Mouse (Mus musculus): ENCODE results near the gene Tstd1. TPM values are rescaled to one million over a fixed set of nuclear protein-coding genes. Genes with fewer than 3 reads are reported as not detected.

Tstd1 gene
- polyA plus RNA-seq, 1 experiment, result 79.7 TPM

- Histone ChIP-seq H3K36me3 (ENCODE audit: control insufficient read depth, insufficient read depth, low read length) (no peaks in the 10 kb centered on the region), H3K27me3 (replicated peaks; ENCODE audit: control insufficient read depth, insufficient read depth, low read length) (no peaks in the 10 kb centered on the region), H3K4me1 (ENCODE audit: control insufficient read depth, insufficient read depth, low read length) (peaks cover 23% of the 10 kb centered on the region), H3K4me3 (ENCODE audit: insufficient read depth, low read depth, low read length) (peak overlapping the region; percentile 18; the same call in 1 of the 2 replicates), H3K27ac (ENCODE audit: insufficient read depth, low read depth, low read length) (peak overlapping the region; percentile 92)
- 33% methylated on average over 7 of the region's 7 CpGs for WGBS
- TF ChIP-seq POLR2A (IDR thresholded peaks at IDR 0.05; ENCODE audit: low read depth, low read length) (no peak), CTCF (conservative IDR thresholded peaks at IDR 0.05; ENCODE audit: insufficient read depth, insufficient read length, low read depth, low read length) (no peak)
- peak; percentile 70 for DNase-seq
Observed at GRCm38 (mm10) chr1:171441466-171442412, 23.1 kb downstream of the Tstd1 start.

GRCm38 (mm10) chr1:171442413-171442760 lies 23.7 kb downstream of the Tstd1 start:
- TF ChIP-seq POLR2A (IDR thresholded peaks at IDR 0.05; ENCODE audit: low read depth, low read length) (no peak), CTCF (conservative IDR thresholded peaks at IDR 0.05; ENCODE audit: insufficient read depth, insufficient read length, low read depth, low read length) (no peak)
- peak overlapping the region; percentile 92 for H3K27ac ChIP-seq (ENCODE audit: insufficient read depth, low read depth, low read length)
- peak overlapping the region; percentile 18; the same call in 1 of the 2 replicates for H3K4me3 ChIP-seq (ENCODE audit: insufficient read depth, low read depth, low read length)
- H3K27me3 ChIP-seq (replicated peaks; ENCODE audit: control insufficient read depth, insufficient read depth, low read length), result no peaks in the 10 kb centered on the region
- DNase-seq, result peak; percentile 70
- H3K36me3 ChIP-seq (ENCODE audit: control insufficient read depth, insufficient read depth, low read length), result no peaks in the 10 kb centered on the region
- WGBS, result 41% methylated on average over 8 of the region's 8 CpGs
- H3K4me1 ChIP-seq (ENCODE audit: control insufficient read depth, insufficient read depth, low read length), result peaks cover 23% of the 10 kb centered on the region

DNA sequence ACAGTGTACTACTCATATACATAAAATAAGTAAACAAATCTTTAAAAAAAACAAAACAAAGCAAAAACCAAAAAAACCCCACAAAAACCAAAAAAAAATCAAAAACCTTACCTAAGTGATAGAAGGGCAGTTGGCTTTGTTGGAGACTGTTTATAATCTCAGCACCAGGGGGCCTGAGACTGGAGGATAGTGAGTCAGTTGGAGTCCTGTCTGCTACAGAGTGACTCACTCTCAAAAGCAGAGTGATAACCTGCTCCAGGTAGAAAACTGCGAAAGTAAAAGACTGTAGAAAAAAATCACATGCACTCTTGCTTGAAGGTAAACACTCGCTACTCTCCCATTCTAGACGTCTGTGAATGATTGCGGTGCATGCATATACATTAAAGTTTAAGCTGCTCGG lies 26.4 kb downstream of the Tstd1 start:
- no peak overlapping the region for H3K4me3 ChIP-seq (ENCODE audit: insufficient read depth, low read depth, low read length)
- no peak overlapping the region for H3K27ac ChIP-seq (ENCODE audit: insufficient read depth, low read depth, low read length)
- no peaks in the 10 kb centered on the region for H3K27me3 ChIP-seq (replicated peaks; ENCODE audit: control insufficient read depth, insufficient read depth, low read length)
- H3K4me1 ChIP-seq (ENCODE audit: control insufficient read depth, insufficient read depth, low read length), result peaks cover 23% of the 10 kb centered on the region
- no peak for DNase-seq
- WGBS, result 74% methylated on average over 5 of the region's 5 CpGs
- no peaks in the 10 kb centered on the region for H3K36me3 ChIP-seq (ENCODE audit: control insufficient read depth, insufficient read depth, low read length)
- TF ChIP-seq POLR2A (IDR thresholded peaks at IDR 0.05; ENCODE audit: low read depth, low read length) (no peak), CTCF (conservative IDR thresholded peaks at IDR 0.05; ENCODE audit: insufficient read depth, insufficient read length, low read depth, low read length) (no peak)

GRCm38 (mm10) chr1:171446854-171447253 lies 28.2 kb downstream of the Tstd1 start:
- WGBS, result 50% methylated on average over 7 of the region's 7 CpGs
- H3K36me3 ChIP-seq (ENCODE audit: control insufficient read depth, insufficient read depth, low read length), result no peaks in the 10 kb centered on the region
- H3K4me3 ChIP-seq (ENCODE audit: insufficient read depth, low read depth, low read length), result no peak overlapping the region
- H3K4me1 ChIP-seq (ENCODE audit: control insufficient read depth, insufficient read depth, low read length), result peaks cover 9% of the 10 kb centered on the region
- no peak for DNase-seq
- no peak overlapping the region for H3K27ac ChIP-seq (ENCODE audit: insufficient read depth, low read depth, low read length)
- H3K27me3 ChIP-seq (replicated peaks; ENCODE audit: control insufficient read depth, insufficient read depth, low read length), result no peaks in the 10 kb centered on the region
- no peak for TF ChIP-seq CTCF (conservative IDR thresholded peaks at IDR 0.05; ENCODE audit: insufficient read depth, insufficient read length, low read depth, low read length)
- no peak for TF ChIP-seq POLR2A (IDR thresholded peaks at IDR 0.05; ENCODE audit: low read depth, low read length)

- Histone ChIP-seq H3K4me3 (ENCODE audit: insufficient read depth, low read depth, low read length) (peak overlapping the region; percentile 10; the same call in 1 of the 2 replicates), H3K27ac (ENCODE audit: insufficient read depth, low read depth, low read length) (peak overlapping the region; percentile 0; the same call in 1 of the 2 replicates), H3K27me3 (replicated peaks; ENCODE audit: control insufficient read depth, insufficient read depth, low read length) (no peaks in the 10 kb centered on the region), H3K36me3 (ENCODE audit: control insufficient read depth, insufficient read depth, low read length) (no peaks in the 10 kb centered on the region), H3K4me1 (ENCODE audit: control insufficient read depth, insufficient read depth, low read length) (peaks cover 6% of the 10 kb centered on the region)
- no peak for DNase-seq
- WGBS, result 18% methylated on average over 10 of the region's 10 CpGs
- TF ChIP-seq POLR2A (IDR thresholded peaks at IDR 0.05; ENCODE audit: low read depth, low read length) (no peak), CTCF (conservative IDR thresholded peaks at IDR 0.05; ENCODE audit: insufficient read depth, insufficient read length, low read depth, low read length) (no peak)
Observed at GRCm38 (mm10) chr1:171447692-171448091, 29.0 kb downstream of the Tstd1 start.

DNA sequence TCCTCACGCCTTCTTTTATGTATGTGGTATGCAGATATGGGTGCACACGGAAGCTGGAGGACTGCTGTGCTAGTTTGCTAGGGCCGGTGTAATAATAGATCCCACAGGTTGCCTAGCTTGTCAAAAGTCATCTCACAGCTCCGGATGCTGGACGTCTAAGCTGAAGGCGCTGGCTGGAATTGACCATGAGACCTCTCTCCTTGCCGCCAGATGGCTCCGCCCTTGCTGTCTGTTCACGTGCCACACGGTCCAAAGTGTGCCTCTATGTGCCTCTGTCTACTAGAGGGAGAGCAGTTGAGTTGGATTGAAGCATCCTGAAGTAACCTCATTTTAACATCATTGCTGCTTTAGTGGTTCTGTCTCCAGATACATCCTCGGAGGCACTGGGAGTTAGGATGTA lies 31.4 kb downstream of the Tstd1 start:
- no peak for TF ChIP-seq CTCF (conservative IDR thresholded peaks at IDR 0.05; ENCODE audit: insufficient read depth, insufficient read length, low read depth, low read length)
- TF ChIP-seq POLR2A (IDR thresholded peaks at IDR 0.05; ENCODE audit: low read depth, low read length), result no peak
- Histone ChIP-seq H3K27ac (ENCODE audit: insufficient read depth, low read depth, low read length) (no peak overlapping the region), H3K27me3 (replicated peaks; ENCODE audit: control insufficient read depth, insufficient read depth, low read length) (no peaks in the 10 kb centered on the region)

DNA sequence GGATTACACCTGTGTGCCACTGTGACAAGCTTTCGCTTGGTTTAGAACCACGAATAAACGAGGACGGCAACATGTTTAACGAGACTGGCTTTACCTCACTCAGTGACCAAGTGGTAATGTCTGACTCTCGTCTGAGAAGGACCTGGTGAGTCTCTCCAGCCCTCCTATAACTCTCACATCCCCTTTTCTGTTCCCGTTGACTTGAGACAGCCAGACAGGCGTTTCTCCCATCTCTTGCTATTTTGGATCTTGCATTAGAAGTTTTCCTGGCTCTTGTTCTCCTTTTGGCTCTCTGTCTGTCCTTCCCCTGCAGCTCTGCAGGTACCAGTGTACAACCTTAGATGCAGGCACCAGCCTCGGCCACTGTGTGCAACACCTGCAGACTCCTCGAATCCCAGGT lies 32.3 kb downstream of the Tstd1 start:
- no peaks in the 10 kb centered on the region for H3K36me3 ChIP-seq (ENCODE audit: control insufficient read depth, insufficient read depth, low read length)
- no peak for DNase-seq
- H3K27ac ChIP-seq (ENCODE audit: insufficient read depth, low read depth, low read length), result no peak overlapping the region
- no peak overlapping the region for H3K4me3 ChIP-seq (ENCODE audit: insufficient read depth, low read depth, low read length)
- no peak for TF ChIP-seq POLR2A (IDR thresholded peaks at IDR 0.05; ENCODE audit: low read depth, low read length)
- no peak for TF ChIP-seq CTCF (conservative IDR thresholded peaks at IDR 0.05; ENCODE audit: insufficient read depth, insufficient read length, low read depth, low read length)
- H3K4me1 ChIP-seq (ENCODE audit: control insufficient read depth, insufficient read depth, low read length), result peaks cover 9% of the 10 kb centered on the region
- no peaks in the 10 kb centered on the region for H3K27me3 ChIP-seq (replicated peaks; ENCODE audit: control insufficient read depth, insufficient read depth, low read length)
- 79% methylated on average over 10 of the region's 10 CpGs for WGBS

More for the DNA sequence above, 31.4 kb downstream of the Tstd1 start:
- peak; percentile 59 for DNase-seq
- 56% methylated on average over 11 of the region's 11 CpGs for WGBS
- Histone ChIP-seq H3K36me3 (ENCODE audit: control insufficient read depth, insufficient read depth, low read length) (no peaks in the 10 kb centered on the region), H3K4me1 (ENCODE audit: control insufficient read depth, insufficient read depth, low read length) (peaks cover 6% of the 10 kb centered on the region), H3K4me3 (ENCODE audit: insufficient read depth, low read depth, low read length) (no peak overlapping the region)

All from kidney, adult 2 months (tissue).